Mouse (Mus musculus): Measurements from ENCODE around the gene Otogl. TPM values are rescaled to one million over a fixed set of nuclear protein-coding genes. Genes with fewer than 3 reads are reported as not detected.

Otogl gene
- not detected in 4 replicates for total RNA-seq (2023)

GRCm38 (mm10) chr10:107912084-107912573, at the start of gene Otogl:
TSS of gene Otogl (minus strand) at chr10:107912134.

GRCm38 (mm10) chr10:107719806-107720205, 192.1 kb downstream of the Otogl start, which contains the start of gene Ptprq:
TSS of gene Ptprq (minus strand) at chr10:107720051.

Other genes with a start within 250 kb of the Otogl start
- gene Ptprq, start 192.1 kb downstream of the Otogl start, total RNA-seq (2023), result not detected in 4 replicates